Mouse (Mus musculus): Measurements from ENCODE around the gene Nrd1. TPM values are rescaled to one million over a fixed set of nuclear protein-coding genes. Genes with fewer than 3 reads are reported as not detected.

Nrd1 gene
- polyA plus RNA-seq, 1 experiment: 199 TPM

DNA sequence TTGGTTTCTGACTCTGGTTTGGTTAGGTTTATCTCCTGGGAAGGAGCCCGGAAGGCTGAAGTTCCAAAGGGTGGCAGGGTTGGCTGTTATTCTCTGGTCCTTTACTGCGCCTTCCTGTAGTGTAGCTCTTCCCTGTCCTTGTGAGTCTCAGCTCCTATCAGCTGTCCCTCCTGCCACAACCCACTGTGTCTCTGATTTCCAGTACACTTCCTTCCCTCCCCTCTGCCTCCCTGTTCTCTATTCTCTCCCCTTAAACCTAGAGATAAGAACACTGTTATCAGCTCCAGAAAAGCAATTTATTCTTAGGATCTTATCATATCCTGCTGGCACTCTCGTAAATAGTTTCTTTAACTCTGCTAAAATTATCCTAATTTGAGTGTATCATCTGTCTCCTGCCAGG is 30.9 kb upstream of the Nrd1 start:
- H3K9ac ChIP-seq (ENCODE audit: low read depth, poor library complexity, severe bottlenecking): no peak overlapping the region
- H3K27ac ChIP-seq (ENCODE audit: insufficient read depth, low read length): no peak overlapping the region
- no peaks in the 10 kb centered on the region for H3K4me1 ChIP-seq (ENCODE audit: control insufficient read depth, insufficient read depth, low read length)
- no peak for TF ChIP-seq POLR2A (IDR thresholded peaks at IDR 0.05; ENCODE audit: insufficient read depth, low read length)
- TF ChIP-seq CTCF (IDR thresholded peaks at IDR 0.05; ENCODE audit: low read depth, low read length): no peak
- TF ChIP-seq EP300 (IDR thresholded peaks at IDR 0.05; ENCODE audit: insufficient read depth, low read depth, low read length): no peak
- H3K27me3 ChIP-seq (ENCODE audit: control insufficient read depth, insufficient read depth, low read length, poor library complexity, severe bottlenecking): no peaks in the 10 kb centered on the region
- H3K4me3 ChIP-seq (ENCODE audit: low read depth, low read length): no peak overlapping the region
- no peaks in the 10 kb centered on the region for H3K36me3 ChIP-seq (ENCODE audit: control insufficient read depth, insufficient read depth, low read length, poor library complexity, severe bottlenecking)
- no peaks in the 10 kb centered on the region for H3K9me3 ChIP-seq (replicated peaks; ENCODE audit: control insufficient read depth, insufficient read depth, low read length, poor library complexity, severe bottlenecking)

DNA sequence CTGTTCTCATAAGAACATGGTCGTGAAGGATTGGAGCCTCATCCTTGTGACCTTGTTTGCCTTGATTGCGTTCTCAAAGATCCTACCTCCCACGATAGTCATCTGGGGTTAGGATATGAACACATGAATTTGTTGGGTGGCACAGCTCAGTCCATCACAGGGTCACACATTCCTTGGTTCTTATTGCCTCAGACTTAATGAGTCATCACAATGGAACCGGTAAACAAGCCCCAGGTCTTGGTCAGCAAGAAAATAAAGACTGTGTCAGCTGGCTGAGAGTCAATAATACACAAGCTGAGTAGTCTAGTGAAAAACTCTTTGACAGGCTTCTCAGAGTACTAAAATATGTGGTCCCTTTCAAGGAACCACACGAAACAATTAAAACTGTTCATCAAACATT is 29.4 kb upstream of the Nrd1 start:
- no peaks in the 10 kb centered on the region for H3K9me3 ChIP-seq (replicated peaks; ENCODE audit: control insufficient read depth, insufficient read depth, low read length, poor library complexity, severe bottlenecking)
- H3K9ac ChIP-seq (ENCODE audit: low read depth, poor library complexity, severe bottlenecking): no peak overlapping the region
- H3K4me1 ChIP-seq (ENCODE audit: control insufficient read depth, insufficient read depth, low read length): no peaks in the 10 kb centered on the region
- no peaks in the 10 kb centered on the region for H3K36me3 ChIP-seq (ENCODE audit: control insufficient read depth, insufficient read depth, low read length, poor library complexity, severe bottlenecking)
- no peaks in the 10 kb centered on the region for H3K27me3 ChIP-seq (ENCODE audit: control insufficient read depth, insufficient read depth, low read length, poor library complexity, severe bottlenecking)
- TF ChIP-seq CTCF (IDR thresholded peaks at IDR 0.05; ENCODE audit: low read depth, low read length): no peak
- TF ChIP-seq EP300 (IDR thresholded peaks at IDR 0.05; ENCODE audit: insufficient read depth, low read depth, low read length): no peak
- no peak for TF ChIP-seq POLR2A (IDR thresholded peaks at IDR 0.05; ENCODE audit: insufficient read depth, low read length)
- no peak overlapping the region for H3K27ac ChIP-seq (ENCODE audit: insufficient read depth, low read length)
- H3K4me3 ChIP-seq (ENCODE audit: low read depth, low read length): no peak overlapping the region

DNA sequence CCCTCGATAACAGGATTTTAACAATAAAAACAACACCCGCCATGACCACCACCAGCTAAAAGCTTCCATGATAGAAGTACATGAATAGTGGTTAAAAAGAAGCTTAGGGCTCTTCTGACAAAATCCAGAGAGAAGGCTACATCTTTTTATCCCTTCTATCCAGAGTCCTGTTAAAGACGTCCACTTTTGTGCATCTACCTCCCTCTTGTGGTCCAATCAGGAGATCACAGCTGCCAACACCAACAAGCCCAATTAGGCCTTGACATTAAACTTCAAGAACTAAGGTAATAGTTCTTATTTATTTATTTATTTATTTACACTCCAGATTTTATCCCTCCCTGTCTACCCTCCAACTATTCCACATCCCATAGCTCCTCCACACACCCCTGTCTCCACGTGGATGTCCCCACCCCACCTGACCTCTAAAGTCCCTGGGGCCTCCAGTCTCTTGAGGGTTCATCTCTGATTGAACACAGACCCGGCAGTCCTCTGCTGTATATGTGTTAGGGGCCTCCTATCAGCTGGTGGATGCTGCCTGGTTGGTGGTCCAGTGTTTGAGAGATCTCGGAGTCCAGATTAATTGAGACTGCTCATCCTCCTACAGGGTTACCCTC is 23.9 kb upstream of the Nrd1 start:
- Histone ChIP-seq H3K27ac (ENCODE audit: insufficient read depth, low read length) (no peak overlapping the region), H3K36me3 (ENCODE audit: control insufficient read depth, insufficient read depth, low read length, poor library complexity, severe bottlenecking) (no peaks in the 10 kb centered on the region), H3K4me3 (ENCODE audit: low read depth, low read length) (no peak overlapping the region), H3K4me1 (ENCODE audit: control insufficient read depth, insufficient read depth, low read length) (no peaks in the 10 kb centered on the region), H3K9me3 (replicated peaks; ENCODE audit: control insufficient read depth, insufficient read depth, low read length, poor library complexity, severe bottlenecking) (no peaks in the 10 kb centered on the region), H3K9ac (ENCODE audit: low read depth, poor library complexity, severe bottlenecking) (no peak overlapping the region), H3K27me3 (ENCODE audit: control insufficient read depth, insufficient read depth, low read length, poor library complexity, severe bottlenecking) (no peaks in the 10 kb centered on the region)
- TF ChIP-seq POLR2A (IDR thresholded peaks at IDR 0.05; ENCODE audit: insufficient read depth, low read length): no peak
- TF ChIP-seq CTCF (IDR thresholded peaks at IDR 0.05; ENCODE audit: low read depth, low read length): no peak
- no peak for TF ChIP-seq EP300 (IDR thresholded peaks at IDR 0.05; ENCODE audit: insufficient read depth, low read depth, low read length)

DNA sequence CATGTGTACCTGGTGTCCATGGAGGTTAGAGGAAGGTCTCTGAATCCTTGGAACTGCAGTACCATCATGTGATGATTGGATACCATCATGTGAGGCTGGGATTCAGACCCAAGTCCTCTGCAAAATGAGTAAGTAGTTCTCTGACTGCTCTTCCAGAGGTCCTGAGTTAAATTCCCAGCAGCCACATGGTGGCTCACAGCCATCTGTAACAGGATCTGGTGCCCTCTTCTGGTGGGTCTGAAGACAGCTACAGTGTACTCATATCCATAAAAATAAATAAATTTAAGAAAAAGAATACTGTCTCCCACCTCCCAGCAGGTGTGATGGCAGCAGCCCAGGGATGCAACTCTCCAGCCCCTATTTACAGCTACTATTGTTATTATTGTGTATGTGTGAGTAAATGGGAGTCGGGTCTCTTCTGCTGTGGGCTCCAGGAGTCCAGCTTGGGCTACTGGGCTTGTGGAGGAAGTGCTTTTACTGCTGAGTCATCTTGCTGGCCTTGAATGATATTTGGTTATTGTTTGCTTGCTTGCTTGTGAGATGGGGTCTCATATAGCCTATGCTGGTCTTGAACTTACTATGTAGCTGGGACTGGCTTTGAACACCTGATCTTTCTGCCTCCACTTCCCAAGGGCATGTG is 13.5 kb upstream of the Nrd1 start:
- H3K9ac ChIP-seq (ENCODE audit: low read depth, poor library complexity, severe bottlenecking): no peak overlapping the region
- no peak overlapping the region for H3K4me3 ChIP-seq (ENCODE audit: low read depth, low read length)
- H3K4me1 ChIP-seq (ENCODE audit: control insufficient read depth, insufficient read depth, low read length): no peaks in the 10 kb centered on the region
- no peaks in the 10 kb centered on the region for H3K27me3 ChIP-seq (ENCODE audit: control insufficient read depth, insufficient read depth, low read length, poor library complexity, severe bottlenecking)
- H3K9me3 ChIP-seq (replicated peaks; ENCODE audit: control insufficient read depth, insufficient read depth, low read length, poor library complexity, severe bottlenecking): no peaks in the 10 kb centered on the region
- no peaks in the 10 kb centered on the region for H3K36me3 ChIP-seq (ENCODE audit: control insufficient read depth, insufficient read depth, low read length, poor library complexity, severe bottlenecking)
- TF ChIP-seq POLR2A (IDR thresholded peaks at IDR 0.05; ENCODE audit: insufficient read depth, low read length): no peak
- TF ChIP-seq CTCF (IDR thresholded peaks at IDR 0.05; ENCODE audit: low read depth, low read length): peak; percentile 31
- no peak overlapping the region for H3K27ac ChIP-seq (ENCODE audit: insufficient read depth, low read length)

DNA sequence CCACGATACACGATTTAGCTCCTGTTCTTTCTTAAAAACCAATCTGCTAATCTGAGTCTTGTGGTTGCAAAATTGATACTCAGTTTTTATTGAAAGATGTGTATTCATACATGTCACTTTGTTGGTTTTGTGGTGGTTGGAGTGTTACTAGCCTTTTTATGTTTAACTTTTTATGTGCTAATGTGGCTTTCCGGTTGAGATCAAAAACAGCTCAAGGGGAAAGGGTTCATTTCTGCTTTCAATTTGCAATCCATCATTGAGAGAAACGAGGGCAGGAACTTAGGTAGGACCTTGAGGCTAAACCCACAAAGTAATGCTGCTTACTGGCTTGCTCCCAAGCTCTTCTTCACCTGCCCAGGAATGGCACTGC is 13.0 kb upstream of the Nrd1 start:
- H3K4me3 ChIP-seq (ENCODE audit: low read depth, low read length): no peak overlapping the region
- H3K27ac ChIP-seq (ENCODE audit: insufficient read depth, low read length): peak overlapping the region; percentile 78; the same call in 1 of the 2 replicates
- no peak overlapping the region for H3K9ac ChIP-seq (ENCODE audit: low read depth, poor library complexity, severe bottlenecking)
- H3K4me1 ChIP-seq (ENCODE audit: control insufficient read depth, insufficient read depth, low read length): no peaks in the 10 kb centered on the region
- no peaks in the 10 kb centered on the region for H3K9me3 ChIP-seq (replicated peaks; ENCODE audit: control insufficient read depth, insufficient read depth, low read length, poor library complexity, severe bottlenecking)
- H3K27me3 ChIP-seq (ENCODE audit: control insufficient read depth, insufficient read depth, low read length, poor library complexity, severe bottlenecking): no peaks in the 10 kb centered on the region
- no peaks in the 10 kb centered on the region for H3K36me3 ChIP-seq (ENCODE audit: control insufficient read depth, insufficient read depth, low read length, poor library complexity, severe bottlenecking)
- TF ChIP-seq CTCF (IDR thresholded peaks at IDR 0.05; ENCODE audit: low read depth, low read length) (no peak), EP300 (IDR thresholded peaks at IDR 0.05; ENCODE audit: insufficient read depth, low read depth, low read length) (no peak), POLR2A (IDR thresholded peaks at IDR 0.05; ENCODE audit: insufficient read depth, low read length) (no peak)

DNA sequence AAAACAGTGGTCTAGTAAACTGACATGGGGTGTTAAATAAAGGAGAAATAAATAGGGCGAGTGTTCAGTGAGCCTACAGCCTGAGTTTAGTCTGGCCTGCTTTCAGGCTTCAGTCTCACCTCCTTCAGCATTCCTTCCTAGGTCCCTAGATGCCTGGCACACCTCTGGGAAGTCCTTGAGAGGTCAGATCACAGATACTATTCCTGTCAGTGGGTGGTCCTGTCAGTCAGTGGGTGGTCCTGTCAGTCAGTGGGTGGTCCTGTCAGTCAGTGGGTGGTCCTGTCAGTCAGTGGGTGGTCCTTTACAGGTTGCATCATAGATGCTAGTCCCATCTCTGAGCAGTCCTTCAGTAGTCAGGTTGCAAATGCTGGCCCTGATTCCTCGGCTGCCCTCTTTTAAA is 11.0 kb upstream of the Nrd1 start:
- no peaks in the 10 kb centered on the region for H3K9me3 ChIP-seq (replicated peaks; ENCODE audit: control insufficient read depth, insufficient read depth, low read length, poor library complexity, severe bottlenecking)
- peak overlapping the region; percentile 86; the same call in 1 of the 2 replicates for H3K27ac ChIP-seq (ENCODE audit: insufficient read depth, low read length)
- TF ChIP-seq POLR2A (IDR thresholded peaks at IDR 0.05; ENCODE audit: insufficient read depth, low read length) (no peak), EP300 (IDR thresholded peaks at IDR 0.05; ENCODE audit: insufficient read depth, low read depth, low read length) (peak; percentile 98)
- no peak overlapping the region for H3K9ac ChIP-seq (ENCODE audit: low read depth, poor library complexity, severe bottlenecking)
- no peak overlapping the region for H3K4me3 ChIP-seq (ENCODE audit: low read depth, low read length)
- no peaks in the 10 kb centered on the region for H3K36me3 ChIP-seq (ENCODE audit: control insufficient read depth, insufficient read depth, low read length, poor library complexity, severe bottlenecking)
- no peaks in the 10 kb centered on the region for H3K4me1 ChIP-seq (ENCODE audit: control insufficient read depth, insufficient read depth, low read length)
- no peaks in the 10 kb centered on the region for H3K27me3 ChIP-seq (ENCODE audit: control insufficient read depth, insufficient read depth, low read length, poor library complexity, severe bottlenecking)
